Mouse (Mus musculus): ENCODE data around the gene Spdl1. TPM values are rescaled to one million over a fixed set of nuclear protein-coding genes. Genes with fewer than 3 reads are reported as not detected.
A peak's percentile ranks its signal among the peaks of the same experiment; 100 is the strongest.

Gene Spdl1
- under 1 TPM; 0.36 to 0.42 TPM for total RNA-seq (2021)

DNA sequence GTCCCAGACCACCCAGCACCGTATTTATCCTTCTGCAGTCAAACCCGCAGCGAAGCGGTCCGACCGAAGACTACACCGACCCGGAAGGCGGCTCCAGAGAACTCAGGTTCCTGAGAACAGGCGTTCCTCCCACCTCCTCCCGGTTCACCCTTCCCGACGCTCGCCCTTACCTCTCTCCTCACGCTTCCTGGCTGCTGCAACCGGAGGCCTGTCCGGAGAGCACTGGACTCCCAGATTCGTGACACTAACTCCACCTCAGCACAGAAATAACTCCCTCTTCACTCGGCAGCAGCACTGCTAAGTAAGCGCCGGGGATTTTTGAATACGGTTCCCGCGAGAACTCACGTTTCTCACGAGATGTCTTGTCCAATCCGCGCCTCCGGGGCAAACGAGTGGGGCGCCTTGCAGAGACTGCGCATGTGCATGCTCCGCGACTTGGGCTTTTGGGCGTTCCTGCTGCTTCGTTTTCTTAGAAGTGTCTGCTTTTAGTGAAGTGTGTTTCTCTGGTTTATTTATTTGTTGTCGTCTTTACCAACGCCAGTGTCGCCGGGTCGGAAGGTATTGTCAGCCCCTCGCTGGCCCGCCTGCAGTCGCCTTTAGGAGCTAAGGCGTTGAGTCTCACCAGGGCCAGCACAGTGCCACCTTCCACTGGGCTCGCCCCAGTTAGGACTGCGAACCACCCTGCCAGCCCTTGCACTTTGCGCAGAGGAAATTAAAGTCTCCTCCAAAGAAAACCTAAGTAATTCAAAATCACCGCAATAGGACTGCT is at the start of gene Spdl1:
Gene Spdl1 (minus strand): TSS at position 324 of the 769 bp plus-strand sequence.
- intact Hi-C loops (cut with DNase I) = no loop called here
- DNase-seq (ENCODE audit: low spot score) = peak; percentile 87

- no peak for DNase-seq (ENCODE audit: low spot score)
- intact Hi-C loops (cut with DNase I) = loop anchor here (2.0 to 10.0 kb wide), 4 partner anchors 233 to 783 kb away; no protein-coding TSS in a partner anchor
Measured at GRCm38 (mm10) chr11:34881528-34881927, 48.1 kb upstream of the Spdl1 start.

- no peak for DNase-seq (ENCODE audit: low spot score)
- intact Hi-C loops (cut with DNase I) = loop anchor here (2.0 to 10.0 kb wide), 4 partner anchors 235 to 785 kb away; no protein-coding TSS in a partner anchor
Measured at GRCm38 (mm10) chr11:34879678-34880077, 46.2 kb upstream of the Spdl1 start.

DNA sequence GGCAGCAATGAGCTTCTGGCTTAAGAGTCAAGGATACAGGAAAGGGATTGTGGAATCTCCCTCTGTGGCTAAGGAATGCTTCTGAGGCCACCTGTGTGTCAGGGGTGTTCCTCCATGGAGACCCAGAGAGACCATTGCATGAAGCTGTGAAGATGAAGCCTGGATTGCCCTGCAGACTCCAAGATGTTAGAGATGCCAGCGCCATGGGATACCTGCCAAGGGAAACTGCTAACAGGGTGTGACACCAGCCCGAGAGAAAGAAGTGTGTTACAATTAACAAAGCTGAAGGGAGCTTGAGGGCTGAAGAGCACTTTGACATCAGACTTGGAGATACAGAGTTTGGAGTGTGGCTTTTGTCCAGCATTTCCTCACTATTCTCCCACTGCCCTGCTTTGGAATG is 40.4 kb upstream of the Spdl1 start:
- intact Hi-C loops (cut with DNase I) = no loop called here
- no peak for DNase-seq (ENCODE audit: low spot score)

DNA sequence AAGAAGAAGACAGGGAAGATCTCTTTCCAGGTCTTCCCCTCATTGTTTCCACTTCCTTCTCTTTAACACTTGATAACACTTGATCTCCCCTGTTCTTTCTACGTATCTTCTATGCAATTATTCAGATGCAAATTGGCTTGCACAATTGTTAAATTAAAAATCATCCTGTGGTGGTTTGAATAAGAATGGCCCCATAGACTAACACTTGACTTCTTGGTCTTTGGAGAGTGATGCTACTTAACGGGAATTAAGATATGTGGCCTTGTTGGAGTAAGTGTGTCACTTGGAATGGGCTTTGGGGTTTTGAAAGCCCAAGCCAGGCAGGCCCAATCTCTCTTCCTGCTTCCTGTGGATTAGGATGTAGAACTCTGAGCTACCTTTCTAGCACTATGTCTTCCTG is 39.0 kb upstream of the Spdl1 start:
- no peak for DNase-seq (ENCODE audit: low spot score)
- intact Hi-C loops (cut with DNase I) = no loop called here

GRCm38 (mm10) chr11:34871991-34872390 is 38.5 kb upstream of the Spdl1 start:
- intact Hi-C loops (cut with DNase I) = no loop called here
- no peak for DNase-seq (ENCODE audit: low spot score)

- peak; percentile 6 for DNase-seq (ENCODE audit: low spot score)
- intact Hi-C loops (cut with DNase I) = no loop called here
Measured at GRCm38 (mm10) chr11:34871456-34871855, 38.0 kb upstream of the Spdl1 start.

GRCm38 (mm10) chr11:34868626-34869025 is 35.2 kb upstream of the Spdl1 start:
- intact Hi-C loops (cut with DNase I) = no loop called here
- no peak for DNase-seq (ENCODE audit: low spot score)

- intact Hi-C loops (cut with DNase I) = no loop called here
Measured at GRCm38 (mm10) chr11:34865741-34866270, 32.4 kb upstream of the Spdl1 start.

GRCm38 (mm10) chr11:34865181-34865580 is 31.7 kb upstream of the Spdl1 start:
- intact Hi-C loops (cut with DNase I) = no loop called here

More at GRCm38 (mm10) chr11:34865741-34866270, 32.4 kb upstream of the Spdl1 start:
- DNase-seq (ENCODE audit: low spot score) = no peak

GRCm38 (mm10) chr11:34856652-34857051 is 23.2 kb upstream of the Spdl1 start:
- no peak for DNase-seq (ENCODE audit: low spot score)
- intact Hi-C loops (cut with DNase I) = no loop called here

More at GRCm38 (mm10) chr11:34865181-34865580, 31.7 kb upstream of the Spdl1 start:
- peak; percentile 21 for DNase-seq (ENCODE audit: low spot score)

- DNase-seq (ENCODE audit: low spot score) = no peak
Measured at GRCm38 (mm10) chr11:34846268-34846652, 12.8 kb upstream of the Spdl1 start.

GRCm38 (mm10) chr11:34845567-34846267 is 12.3 kb upstream of the Spdl1 start:
- peak; percentile 67 for DNase-seq (ENCODE audit: low spot score)
- intact Hi-C loops (cut with DNase I) = loop anchor here (10.0 kb wide), 2 partner anchors 819 to 1159 kb away; no protein-coding TSS in a partner anchor

More at GRCm38 (mm10) chr11:34846268-34846652, 12.8 kb upstream of the Spdl1 start:
- intact Hi-C loops (cut with DNase I) = loop anchor here (10.0 kb wide), 2 partner anchors 819 to 1159 kb away; no protein-coding TSS in a partner anchor

DNA sequence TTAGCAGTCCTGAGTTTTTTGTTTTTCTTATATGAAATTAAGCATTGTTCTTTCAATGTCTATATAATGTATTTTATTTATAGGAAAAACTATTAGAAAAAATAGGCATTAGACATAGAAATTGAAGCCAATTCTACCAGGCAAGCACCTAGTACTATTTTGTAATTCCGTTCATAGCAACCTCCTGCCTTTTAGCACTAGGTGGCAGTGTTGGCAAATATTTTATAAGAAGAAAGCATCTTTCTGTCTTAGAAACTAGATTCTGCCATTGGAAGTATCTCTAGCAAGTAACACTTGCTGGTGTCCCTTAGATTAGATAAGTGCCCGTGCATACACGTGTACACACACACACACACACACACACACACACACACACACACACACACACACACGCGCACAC is 10.1 kb upstream of the Spdl1 start:
- intact Hi-C loops (cut with DNase I) = loop anchor here (10.0 kb wide), 2 partner anchors 821 to 1161 kb away; no protein-coding TSS in a partner anchor
- no peak for DNase-seq (ENCODE audit: low spot score)

DNA sequence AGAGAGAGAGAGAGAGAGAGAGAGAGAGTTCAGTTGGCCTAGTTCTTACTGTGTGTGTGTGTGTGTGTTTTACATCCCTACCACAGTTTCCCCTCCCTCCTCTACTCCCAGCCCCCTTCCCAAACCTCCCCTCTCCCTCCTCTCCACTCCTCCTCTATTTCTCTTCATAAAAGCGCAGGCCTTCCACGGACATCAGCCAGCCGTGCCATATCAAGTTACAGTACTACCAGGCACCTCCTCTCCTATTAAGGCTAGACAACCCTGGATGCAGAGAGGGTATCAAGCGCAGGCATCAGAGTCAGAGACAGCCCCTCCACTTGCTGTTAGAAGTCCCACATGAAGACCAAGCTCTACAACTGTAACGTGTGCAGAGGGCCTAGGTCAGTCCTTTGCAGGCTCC is 6.8 kb upstream of the Spdl1 start:
- DNase-seq (ENCODE audit: low spot score) = no peak
- intact Hi-C loops (cut with DNase I) = loop anchor here (10.0 kb wide), 2 partner anchors 825 to 1165 kb away; no protein-coding TSS in a partner anchor

- no peak for DNase-seq (ENCODE audit: low spot score)
- intact Hi-C loops (cut with DNase I) = loop anchor here (2.0 kb wide), 1 partner anchor 854 kb away; no protein-coding TSS in a partner anchor
Measured at GRCm38 (mm10) chr11:34839051-34839450, 5.6 kb upstream of the Spdl1 start.

DNA sequence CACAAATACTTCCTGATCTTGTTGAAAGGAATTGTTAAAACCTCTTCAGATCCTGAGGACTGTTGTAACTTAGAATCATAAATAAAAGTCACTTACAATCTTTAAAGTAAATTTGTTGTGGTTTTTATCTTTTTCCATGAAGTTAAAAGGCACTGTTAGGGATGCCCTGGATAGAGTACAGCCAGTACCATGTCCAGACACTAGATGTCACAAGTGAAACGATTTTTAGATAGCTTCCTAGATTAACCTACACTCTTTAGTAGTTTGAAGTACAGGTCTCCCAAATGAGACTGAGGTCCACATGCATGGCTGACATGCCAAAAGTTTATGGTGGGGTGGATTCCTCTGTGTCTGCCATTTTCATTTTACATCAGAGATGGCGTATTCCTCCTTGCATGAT is 2.8 kb upstream of the Spdl1 start:
- intact Hi-C loops (cut with DNase I) = no loop called here
- DNase-seq (ENCODE audit: low spot score) = no peak

DNA sequence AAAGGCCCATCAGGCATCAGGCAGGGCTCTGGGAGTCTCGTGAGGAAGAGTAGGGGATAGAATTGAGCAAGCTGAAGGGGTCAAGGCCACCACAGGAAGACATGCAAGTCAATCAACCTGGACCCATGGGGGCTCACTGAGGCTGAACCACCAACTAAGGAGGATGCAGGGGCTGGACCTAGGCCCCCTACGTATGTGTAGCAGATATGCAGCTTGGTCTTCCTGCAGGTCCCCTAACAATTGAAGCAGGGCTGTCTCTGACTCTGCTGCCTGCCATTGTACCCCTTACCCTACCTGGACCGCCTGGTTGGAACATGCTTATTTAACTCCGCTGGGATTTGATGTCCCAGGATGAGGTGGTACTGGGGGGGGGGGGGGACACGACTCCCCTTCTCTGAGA is 763 bp downstream of the Spdl1 start:
- no peak for DNase-seq (ENCODE audit: low spot score)
- intact Hi-C loops (cut with DNase I) = no loop called here

DNA sequence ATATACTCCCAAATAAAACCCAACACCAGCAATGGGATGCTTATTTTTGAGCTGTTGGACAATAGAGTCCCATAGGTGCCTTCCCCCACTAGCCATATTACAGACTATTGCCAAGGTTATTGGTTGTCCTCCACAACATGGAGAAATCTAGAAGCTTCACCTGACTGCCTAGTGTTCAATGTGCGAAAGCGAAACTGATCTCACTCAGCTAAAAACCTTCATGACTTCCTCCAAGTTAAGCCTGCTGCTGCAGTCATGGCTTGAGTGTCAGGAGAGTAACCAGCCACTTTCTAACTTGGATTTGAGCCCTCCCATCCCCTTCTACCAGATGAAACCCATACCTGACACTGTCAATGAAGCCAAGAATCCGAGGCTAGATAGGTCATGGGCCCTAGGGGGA is 5.6 kb downstream of the Spdl1 start:
- DNase-seq (ENCODE audit: low spot score) = no peak
- intact Hi-C loops (cut with DNase I) = no loop called here

- no peak for DNase-seq (ENCODE audit: low spot score)
- intact Hi-C loops (cut with DNase I) = no loop called here
Measured at GRCm38 (mm10) chr11:34826940-34827339, 6.5 kb downstream of the Spdl1 start.
